Mouse (Mus musculus) left cerebral cortex, adult 8-10 months (tissue): ENCODE data around the gene Ggt6. TPM values are rescaled to one million over a fixed set of nuclear protein-coding genes. Genes with fewer than 3 reads are reported as not detected.

Experiments
- DNase-seq, 2 experiments: peaks; one replicate each; pipeline ENCODE4 v3.0.0; 2022; ENCODE audit warnings: low spot score in 2 of 2
- total RNA-seq, 4 experiments: library from RNA; stranded (reverse); gene quantifications; 2 replicates each; pipeline ENCODE4 v1.2.4; 2022

Ggt6 gene
- total RNA-seq, 4 experiments from 2014 or later: 0.23 TPM; not detected in 3

DNA sequence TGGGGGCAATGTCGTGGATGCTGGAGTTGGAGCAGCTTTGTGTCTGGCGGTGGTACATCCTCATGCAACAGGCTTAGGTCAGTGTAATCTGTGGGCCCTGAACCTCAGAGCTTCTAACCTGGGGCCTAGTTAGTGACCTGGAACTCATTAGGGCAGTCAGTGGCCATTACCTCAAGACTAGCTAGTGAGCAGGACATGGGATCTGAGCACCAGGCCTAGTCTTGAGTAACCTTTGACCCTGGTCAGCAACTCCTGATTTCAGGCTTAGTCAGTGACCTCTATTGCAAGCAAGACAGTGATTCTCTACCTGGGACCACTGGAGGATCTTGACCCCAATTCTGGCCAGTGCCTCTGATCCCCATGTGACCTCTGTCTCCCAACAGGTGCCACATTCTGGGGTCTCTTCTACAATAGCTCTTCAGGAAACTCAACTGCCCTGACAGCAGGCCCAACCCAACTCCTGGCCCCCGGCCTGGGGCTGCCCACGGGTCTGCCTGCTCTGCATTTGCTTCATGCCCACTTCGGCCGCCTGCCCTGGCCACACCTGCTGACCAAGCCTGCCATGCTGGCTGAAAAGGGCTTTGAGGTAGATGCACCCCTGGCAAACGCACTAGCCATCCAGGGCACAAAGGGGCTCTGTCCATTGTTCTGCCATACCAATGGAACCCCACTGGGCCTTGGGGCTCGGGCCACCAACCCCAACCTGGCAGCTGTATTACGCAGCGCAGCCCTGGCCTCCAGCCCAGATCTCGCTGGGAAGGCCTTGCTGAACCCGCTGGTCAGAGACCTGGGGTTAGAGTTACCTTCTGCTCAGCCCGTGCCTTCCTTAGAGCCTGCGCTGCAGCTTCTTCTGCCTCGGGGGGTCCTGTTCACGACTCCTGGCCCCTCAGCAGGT is 1.7 kb downstream of the Ggt6 start:
- DNase-seq: peak in 1 of 2 experiments; percentile 45

- no peak for DNase-seq
Measured at GRCm38 (mm10) chr11:72438411-72438810, 3.1 kb downstream of the Ggt6 start.

GRCm38 (mm10) chr11:72440597-72440964 is 5.3 kb downstream of the Ggt6 start:
- peak in 1 of 2 experiments; percentile 7 for DNase-seq

- DNase-seq: peak; percentile 97 to 98
Measured at GRCm38 (mm10) chr11:72440965-72441664, 5.8 kb downstream of the Ggt6 start, which contains the start of gene Mybbp1a. Mybbp1a (plus strand) TSS chr11:72441355.

DNA sequence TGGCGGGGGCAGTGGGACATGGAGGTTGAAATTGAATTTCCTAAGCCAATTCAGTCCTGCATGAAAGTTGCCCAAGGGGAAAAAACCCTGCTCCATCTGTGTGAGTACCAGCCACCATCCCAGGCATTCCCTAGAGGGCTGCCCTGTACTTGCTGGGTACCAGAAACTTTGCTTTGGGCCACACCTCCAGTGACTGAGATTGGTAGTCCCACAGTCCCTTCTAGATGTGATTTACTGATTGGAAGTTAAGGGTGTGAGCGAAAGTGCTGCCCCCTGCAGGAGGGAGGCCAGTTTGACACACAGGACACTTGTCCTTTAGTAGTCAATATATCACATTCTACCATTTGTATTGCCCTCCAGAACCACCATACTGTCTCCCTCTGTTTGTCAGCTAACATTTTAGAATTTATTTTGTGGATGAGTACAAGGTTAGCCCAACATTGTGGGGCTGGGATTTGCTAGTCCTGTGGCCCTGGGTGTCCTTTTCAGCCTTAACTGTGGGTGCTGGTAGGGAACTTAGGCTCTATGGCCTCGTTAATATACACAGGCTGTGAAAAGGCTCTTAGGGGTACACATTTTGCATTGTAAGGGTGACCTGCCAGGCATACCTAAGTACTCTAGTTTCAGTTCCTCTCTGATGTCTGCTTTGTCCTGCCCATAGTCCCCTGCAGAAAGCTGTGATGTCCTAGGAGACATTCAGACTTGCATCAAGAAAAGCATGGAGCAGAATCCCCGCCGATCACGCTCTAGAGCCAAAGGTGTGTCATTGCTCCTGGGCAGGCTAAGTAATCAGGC is 11.2 kb downstream of the Ggt6 start:
- peak in 1 of 2 experiments; percentile 8 for DNase-seq

DNA sequence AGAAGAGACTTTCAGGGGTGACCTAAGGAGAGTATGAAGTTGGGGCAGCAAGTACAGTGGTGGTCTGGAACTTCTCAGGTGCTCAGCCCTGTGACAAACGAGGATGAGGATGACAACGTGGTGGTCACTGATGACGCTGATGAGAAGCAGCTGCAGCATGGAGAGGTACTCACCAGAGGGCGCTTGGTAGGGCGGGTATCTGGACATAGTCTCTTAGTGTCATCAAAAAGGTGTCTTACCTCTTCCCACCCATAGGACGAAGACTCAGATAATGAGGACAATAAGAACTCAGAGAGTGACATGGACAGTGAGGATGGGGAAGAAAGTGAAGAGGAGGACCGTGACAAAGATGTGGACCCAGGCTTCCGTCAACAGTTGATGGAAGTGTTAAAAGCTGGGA is 12.1 kb downstream of the Ggt6 start:
- DNase-seq: no peak

DNA sequence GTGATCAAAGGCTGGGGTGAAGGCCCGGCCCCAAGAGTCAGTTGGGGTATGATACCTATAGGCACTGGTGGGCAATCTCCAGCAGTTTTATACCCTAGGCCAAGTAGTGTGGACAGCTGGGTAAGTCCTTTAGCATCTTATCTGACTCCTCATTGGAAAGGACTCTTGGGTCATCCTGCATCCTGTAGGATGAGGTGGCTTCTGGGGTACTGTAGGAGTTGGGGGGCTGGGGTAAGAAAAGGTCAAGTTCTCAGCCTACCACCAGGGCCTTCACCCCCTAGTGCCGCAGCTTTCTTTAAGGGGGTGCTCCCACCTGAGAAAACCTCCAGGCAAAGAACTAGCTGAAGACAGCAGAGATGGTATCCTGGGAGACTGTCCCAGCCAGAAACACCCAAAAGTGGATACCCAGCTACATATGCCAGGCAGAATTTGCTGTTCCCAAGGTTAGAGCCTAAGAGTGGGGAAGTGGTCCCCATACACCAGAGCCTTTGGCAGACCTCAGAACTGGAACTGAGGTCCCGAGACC is 16.9 kb downstream of the Ggt6 start:
- no peak for DNase-seq

GRCm38 (mm10) chr11:72453105-72453953 is 18.0 kb downstream of the Ggt6 start:
- DNase-seq: no peak

GRCm38 (mm10) chr11:72455694-72456093 is 20.4 kb downstream of the Ggt6 start:
- peak in 1 of 2 experiments; percentile 85 for DNase-seq

- no peak for DNase-seq
Measured at GRCm38 (mm10) chr11:72457995-72458496, 22.7 kb downstream of the Ggt6 start.

DNA sequence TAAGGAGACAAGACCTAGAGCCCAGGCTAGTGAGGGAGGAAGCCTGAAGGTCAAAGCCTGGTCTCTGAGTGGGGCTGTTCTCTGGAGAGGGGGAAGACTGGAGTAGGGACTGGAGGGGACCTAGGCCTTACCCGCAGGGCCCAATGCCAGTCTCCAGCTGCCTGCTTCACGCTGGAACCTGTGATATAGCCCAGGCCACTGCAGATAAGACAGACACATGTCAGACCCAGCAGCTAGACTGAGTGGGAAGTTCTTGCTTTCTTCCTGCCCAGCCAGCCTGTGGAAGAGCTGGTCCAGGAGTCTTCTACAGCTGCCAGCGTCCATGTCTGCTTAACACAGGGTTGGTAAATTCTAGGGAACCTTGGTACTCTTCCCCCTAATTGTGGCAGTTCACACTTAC is 23.2 kb downstream of the Ggt6 start:
- DNase-seq: no peak

DNA sequence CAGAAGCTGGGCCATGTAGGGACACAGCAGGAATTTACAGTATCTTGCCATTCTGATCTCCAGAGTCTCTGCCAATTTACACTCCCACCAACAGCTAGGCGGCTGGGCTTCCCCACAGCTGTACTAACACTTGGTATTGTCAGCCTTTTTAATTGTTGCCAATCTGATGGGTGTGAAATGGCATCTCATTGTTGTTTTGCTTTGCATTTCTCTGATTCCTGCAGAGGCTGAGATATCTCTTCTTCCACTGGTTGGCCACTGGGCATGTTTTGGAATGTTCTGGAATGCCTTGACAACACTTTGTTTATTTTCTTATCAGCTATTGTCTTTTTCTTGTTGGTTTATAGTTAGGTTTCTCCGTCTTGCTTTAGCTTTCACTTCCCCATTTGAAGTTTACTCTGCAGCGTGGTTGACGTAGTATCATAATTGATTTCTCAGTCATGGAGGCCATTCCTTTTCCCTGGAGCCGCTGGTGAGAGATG is 26.2 kb downstream of the Ggt6 start:
- no peak for DNase-seq

DNA sequence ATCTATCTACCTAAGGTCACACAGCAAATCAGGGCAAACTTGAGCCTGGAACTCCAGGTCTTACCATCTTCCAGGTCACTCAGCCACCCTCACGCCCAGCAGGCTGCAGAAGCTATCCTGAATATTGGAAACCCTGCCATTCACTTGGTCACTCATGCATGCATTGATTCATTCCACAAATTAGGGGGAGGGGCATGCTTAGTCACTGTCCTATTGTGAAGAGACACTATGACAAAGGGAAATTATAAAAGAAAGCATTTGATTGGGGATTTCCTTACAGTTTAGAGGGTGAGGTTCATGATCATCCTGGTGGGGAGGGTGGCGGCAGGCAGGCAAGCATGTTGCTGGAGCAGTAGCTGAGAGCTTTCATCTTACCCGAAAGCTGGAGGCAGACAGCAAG is 29.5 kb downstream of the Ggt6 start:
- DNase-seq: no peak

GRCm38 (mm10) chr11:72465978-72466693 is 30.8 kb downstream of the Ggt6 start:
- no peak for DNase-seq

DNA sequence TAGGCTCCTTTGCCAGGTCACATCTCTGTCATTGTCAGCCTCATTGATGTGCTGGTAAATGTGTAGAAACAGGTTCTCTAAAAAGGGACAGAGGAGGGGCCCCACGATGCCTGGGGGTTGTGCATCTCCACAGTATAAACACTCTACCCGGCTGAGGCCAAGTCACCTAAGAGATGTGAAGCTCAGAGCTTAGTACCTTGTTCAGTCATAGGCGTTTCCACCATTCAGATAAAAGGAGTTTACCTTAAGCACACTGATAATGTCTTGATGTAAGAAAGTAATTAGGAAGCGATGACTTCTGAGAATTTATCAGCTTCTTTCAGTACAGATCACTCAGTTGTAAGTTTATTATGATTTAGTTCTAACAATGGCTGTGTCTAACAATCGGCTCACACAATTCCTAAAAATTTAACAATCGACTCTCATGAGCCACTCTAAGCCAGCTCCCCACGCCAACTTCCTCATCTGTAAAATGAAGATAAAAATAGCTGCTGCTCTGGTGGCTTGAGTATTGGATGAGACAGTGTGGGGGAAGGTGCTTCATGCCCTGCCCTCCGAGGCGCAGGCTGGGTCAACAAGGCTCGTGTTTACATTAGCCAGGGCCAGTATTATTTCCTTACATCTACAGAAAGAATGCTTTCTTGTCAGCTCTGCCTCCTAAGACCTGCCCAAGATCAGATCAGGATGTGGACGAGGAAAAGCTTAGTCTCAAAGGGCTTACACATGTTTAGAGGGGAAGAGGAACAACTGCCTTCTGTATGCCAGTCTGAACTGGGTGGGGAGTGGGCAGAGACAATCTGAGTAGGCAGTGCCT is 31.6 kb downstream of the Ggt6 start:
- DNase-seq: no peak

DNA sequence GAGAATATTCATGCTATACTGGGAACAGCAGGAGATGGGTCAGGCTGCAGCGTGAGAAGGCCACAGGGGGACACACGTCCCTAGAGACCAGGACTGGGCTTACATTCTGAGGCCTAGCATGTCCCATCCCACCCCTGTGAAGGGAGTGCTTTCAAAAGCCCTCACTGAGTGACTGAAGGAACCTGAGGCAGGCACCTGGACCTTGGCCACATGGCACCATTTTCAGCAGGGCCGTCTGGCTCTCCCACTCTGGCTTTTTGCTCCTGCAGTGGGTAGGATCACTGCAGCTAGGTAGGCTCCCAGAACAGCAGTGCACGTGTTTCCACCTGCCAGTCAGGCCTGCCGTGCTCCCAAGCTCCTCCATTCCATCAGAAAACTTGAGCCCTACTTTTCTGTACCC is 33.2 kb downstream of the Ggt6 start:
- no peak for DNase-seq

GRCm38 (mm10) chr11:72469217-72469616 is 33.9 kb downstream of the Ggt6 start:
- DNase-seq: peak in 1 of 2 experiments; percentile 52

DNA sequence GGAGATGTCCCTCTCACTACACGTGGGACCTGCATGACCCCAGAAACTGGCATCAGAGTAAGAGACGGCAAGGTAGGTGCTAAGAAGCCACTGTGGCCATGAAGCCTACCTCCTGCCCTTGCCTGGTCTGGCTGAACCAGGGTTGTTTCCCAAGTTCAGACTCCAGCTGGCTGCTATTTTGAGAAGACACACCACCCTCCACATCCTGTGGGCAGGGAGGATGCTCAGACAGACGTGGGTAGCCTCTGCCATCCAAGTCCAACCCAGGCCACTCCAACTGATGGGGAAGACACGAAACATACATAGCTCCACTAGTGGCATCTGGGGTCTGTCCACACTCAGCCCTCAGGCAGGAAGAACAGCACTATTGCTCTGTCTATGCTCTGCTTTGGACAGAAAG is 34.7 kb downstream of the Ggt6 start:
- no peak for DNase-seq

- DNase-seq: no peak
Measured at GRCm38 (mm10) chr11:72471381-72471780, 36.1 kb downstream of the Ggt6 start.
